Mouse (Mus musculus): ENCODE measurements at regions not wholly inside any gene's neighbourhood (a gene's known extent, or its start where the extent isn't known, plus 50 kb on each side); places are given as distances from the start of the nearest gene placed in this dataset.

DNA sequence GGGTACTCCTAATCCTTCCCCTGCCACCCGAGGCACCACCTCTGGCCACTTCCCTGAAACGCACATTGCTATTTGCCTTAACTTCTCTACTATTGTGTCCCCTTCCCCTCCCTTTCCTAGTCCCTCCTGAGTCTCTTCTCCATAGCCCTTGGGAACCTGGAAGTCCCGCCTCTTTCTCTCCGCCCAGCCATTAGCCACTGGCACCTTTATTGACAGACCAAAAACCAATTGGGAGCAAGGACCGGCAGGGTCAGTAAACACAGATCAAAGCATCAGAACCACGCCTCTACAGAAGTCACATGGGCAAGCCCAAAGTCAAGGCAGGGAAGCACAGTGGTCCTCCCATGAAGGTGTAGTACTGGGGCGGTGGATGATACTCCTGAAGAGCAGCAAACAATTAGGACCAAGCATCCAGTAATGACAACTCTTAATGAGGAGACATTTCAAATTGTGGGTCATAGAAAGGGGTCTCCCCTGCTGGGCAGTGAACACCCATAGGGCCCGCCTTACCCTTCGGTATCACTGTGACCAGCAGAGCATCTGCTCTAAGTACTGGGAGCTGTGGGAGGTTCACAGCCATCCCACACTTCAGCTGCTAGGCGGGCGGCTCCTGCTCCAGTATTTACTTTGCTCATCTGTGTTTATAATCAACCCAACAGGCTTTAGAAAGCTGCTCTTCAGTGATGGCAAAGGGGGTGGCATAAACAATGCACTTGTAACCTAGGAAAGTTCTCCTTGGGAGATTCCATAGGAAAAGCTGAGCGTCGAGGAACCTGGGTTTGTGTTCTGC, 226.5 kb upstream of the Mphosph6 start:
- no peak for DNase-seq (ENCODE audit: low read depth, low spot score)

DNA sequence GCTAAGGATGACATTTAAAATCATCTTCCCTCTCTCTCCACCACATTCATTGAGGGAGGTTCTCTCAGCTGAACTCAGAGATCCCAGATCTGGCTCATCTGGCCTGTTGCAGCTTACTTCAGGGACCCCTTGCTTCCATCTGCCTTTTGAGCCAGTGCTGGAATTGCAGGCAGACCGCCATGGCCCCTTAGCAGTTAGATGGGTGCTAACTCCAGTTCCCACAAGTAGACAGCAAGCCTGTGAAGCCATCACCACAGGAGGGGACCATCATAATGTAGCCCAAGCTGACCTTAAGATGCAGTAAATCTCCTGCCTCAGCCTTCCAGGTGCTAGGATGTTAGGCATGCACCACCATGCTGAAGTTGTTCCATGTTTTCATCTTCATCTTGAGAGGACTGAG, 221.7 kb upstream of the Mphosph6 start:
- DNase-seq (ENCODE audit: low read depth, low spot score) = no peak

DNA sequence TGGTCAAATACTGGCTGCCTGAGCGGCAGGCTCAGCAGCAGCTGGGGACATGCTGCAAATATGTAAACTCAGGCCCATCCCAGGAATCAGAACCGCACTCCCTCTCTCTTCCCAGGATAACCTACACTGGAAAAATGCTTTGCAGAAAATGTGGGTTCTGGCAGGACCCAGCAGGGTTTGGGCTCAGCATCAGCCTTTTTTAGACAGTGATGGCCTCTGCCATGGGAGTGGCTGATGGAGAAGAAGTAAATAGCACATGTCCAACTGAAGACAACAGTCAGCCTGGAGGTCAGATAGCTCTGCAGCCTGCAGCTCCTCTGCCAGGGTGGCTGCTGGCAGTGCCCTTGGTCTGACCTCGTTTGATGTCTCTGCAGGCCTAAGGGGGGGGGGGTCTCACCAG, 220.2 kb upstream of the Mphosph6 start:
- no peak for DNase-seq (ENCODE audit: low read depth, low spot score)

DNA sequence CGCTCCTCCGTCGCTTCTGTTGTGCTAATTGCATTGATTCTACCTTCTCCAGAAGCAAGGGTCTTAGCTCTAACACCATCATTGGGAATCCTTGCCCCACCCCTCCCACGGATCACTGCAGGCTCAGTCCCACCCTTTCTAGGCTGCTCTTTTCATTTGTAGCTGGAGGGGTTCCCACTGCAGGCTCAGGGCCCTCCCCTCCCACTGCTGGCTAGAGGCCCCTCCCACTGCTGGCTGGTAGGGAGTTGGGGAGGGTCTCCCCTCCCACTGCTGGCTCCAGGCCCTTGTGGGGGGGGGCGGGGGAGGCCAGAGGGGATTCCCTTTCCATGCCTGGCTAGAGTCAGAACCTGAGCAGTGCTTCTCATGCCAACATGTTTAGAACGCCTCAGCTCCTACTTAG, 215.5 kb upstream of the Mphosph6 start:
- DNase-seq (ENCODE audit: low read depth, low spot score) = no peak

DNA sequence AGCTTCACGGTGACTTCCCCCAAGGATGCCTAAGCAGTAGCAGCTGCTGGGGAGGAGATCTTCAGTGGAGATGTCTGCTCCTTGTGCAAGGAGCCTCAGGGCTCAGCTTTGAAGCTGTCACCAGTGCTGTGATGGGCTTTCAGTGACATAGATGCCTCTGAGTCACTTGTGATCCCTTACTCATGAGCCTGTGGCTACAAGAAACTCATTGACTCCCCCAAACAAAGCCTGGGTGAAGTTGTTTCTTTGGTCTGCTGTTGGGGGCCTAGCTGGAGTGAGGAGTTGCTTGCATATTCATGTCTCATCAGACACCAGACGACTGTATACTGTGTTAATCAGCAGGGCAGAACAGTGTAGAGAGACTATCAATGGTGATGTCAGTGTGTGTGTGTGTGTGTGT, 203.4 kb upstream of the Mphosph6 start:
- no peak for DNase-seq (ENCODE audit: low read depth, low spot score)

DNA sequence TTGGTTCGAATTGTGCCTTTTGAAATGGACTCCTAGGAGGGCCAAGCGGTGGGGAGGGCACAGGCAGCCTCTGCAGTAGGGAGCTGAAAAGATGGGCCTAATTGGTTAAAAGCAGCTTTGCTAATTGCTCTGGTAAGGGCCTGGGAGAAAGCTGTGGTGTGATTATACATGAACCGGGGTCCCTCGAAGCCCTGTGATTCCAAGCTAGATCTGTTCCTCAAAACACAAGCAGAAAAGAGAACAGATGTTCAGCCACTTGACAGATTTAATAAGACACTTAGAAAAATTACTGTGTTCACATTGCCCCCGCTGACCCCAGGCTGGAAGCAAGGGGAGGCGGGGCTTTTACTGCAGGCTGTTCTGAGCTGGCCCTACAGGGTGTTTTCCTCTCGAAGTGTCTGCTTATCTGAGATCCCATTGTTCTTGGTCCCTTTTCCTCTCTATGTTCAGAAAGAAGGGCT, 202.7 kb upstream of the Mphosph6 start:
- DNase-seq (ENCODE audit: low read depth, low spot score) = no peak

DNA sequence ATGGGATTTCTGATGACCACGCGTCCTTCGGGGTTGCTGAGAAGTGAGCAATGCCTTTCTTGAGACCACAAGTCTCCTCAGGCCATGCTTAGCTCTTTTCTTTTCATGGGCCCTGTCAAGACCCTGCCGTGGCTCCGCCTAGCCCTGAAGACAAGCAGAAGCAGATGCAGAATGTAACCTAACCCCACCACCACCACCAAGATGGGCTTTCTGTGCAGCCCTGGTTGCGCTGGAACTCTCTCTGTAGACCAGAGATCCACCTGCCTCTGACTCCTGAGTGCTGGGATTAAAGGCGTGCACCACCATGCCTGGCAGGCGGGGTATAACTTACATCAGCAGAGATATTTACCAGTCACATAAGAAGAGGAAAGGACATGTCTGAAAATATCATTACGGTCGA, 199.4 kb upstream of the Mphosph6 start:
- no peak for DNase-seq (ENCODE audit: low read depth, low spot score)

DNA sequence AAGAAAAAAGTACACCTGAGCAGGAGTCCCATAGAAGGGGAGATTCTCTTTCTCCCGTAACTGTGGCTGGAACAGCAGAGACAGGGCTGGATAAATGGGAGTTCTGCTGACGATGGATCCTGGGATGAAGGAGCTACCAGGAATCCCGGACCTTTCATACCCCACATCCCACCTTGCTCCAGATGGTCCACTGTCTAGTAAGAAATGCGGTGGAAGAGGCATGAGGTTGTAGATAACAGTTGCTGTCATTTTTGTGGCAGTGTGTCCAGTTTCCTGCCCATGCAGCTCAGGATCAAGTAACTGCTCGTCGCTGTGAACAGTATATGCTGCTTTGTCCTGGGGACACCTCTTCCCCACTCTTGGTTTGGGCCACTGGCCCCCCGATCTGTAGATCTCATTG, 190.1 kb upstream of the Mphosph6 start:
- DNase-seq (ENCODE audit: low read depth, low spot score) = no peak

DNA sequence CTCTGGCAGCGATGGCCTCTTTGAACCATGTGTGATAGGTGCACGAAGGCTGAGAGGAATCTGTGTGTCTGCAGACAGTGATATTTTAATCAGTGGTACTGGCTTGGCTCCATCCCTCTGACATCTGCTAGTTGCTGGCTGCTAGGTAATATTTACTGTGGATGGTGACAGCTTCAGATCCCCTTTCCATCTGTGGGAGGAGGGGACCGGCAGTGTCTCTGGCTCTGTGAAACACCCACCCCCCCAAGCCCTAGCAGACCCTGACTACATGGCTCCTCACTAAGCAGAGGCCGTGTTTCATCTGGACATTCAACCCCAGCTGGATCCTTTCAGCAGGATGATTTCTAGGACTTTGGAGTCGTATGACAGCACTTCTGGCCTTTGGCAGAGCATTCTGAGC, 187.0 kb upstream of the Mphosph6 start:
- DNase-seq (ENCODE audit: low read depth, low spot score) = no peak

DNA sequence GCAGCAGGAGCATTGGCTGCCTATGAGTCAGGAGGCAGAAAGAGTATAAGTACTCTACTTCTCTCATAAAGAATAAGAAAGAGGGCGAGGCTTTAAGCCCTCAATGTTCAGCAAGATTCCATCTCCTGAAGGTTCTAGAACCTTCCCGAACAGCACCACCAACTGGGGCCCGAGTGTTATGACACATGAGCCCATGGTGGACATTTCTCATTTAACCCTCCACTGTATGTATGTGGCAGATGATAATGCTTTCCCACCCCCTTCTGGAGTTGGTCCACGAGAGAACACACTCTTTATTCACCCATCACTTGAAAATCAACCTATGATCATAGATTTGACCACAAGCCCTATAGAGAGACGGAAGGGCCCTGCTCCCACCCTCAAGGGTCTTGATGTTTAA, 166.6 kb upstream of the Mphosph6 start:
- DNase-seq (ENCODE audit: low read depth, low spot score) = no peak

DNA sequence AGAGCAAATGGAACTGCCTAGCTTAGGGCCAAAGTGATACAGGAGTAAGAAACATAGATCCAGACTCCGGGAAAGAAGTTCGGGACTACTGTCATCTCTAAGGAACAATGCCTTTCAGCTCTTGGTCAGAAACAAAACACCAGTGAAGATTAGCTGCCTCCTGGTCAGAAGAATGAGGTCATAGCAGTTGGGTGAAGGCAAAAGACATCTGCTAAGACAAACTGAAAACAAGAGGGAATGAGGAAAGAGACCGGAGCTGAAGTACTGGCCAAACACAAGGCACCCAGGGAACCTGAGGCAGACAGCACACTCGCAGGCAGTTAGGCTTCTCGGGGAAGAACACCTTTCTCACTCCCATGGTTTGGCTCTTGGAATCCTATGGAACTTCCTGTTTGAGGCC, 164.8 kb upstream of the Mphosph6 start:
- DNase-seq (ENCODE audit: low read depth, low spot score) = no peak

DNA sequence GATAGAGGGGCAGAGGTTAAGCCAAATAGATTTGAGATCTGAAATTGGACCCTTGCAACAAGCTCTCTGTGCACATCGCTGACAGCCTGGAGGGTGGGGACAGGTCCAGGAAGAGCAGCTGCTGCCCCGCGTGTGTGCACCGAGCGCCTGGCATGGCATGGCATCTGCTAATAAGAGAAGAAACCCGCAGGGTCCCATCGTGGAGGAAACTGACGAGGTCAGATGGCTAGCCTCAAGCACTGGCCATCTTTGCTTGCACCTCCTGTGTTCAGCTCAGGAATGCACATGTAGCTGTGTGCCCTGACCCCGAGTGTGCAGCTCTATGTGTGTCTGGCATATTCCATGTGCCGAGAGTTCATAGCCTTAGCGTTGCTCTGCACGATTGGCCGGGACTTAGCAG, 161.7 kb upstream of the Mphosph6 start:
- DNase-seq (ENCODE audit: low read depth, low spot score) = no peak

DNA sequence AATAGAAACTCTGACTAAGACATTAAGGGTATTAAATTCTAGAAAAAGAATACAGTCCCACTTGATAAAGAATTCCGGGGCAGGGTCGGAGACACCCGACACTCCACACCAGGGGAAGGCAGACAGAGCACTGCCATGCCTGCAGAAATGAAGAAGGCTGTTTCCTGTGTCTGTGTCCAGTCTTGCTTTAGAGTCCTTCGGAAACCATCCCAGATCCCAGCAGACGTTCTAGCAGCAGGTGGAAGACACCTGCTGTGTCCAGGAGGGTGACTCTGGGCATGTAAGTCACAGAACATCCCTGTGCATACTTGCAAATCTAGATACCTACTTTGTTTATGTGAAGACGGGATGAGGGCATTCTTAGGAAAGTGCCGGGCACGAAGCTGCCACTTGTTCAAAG, 160.9 kb upstream of the Mphosph6 start:
- DNase-seq (ENCODE audit: low read depth, low spot score) = no peak

DNA sequence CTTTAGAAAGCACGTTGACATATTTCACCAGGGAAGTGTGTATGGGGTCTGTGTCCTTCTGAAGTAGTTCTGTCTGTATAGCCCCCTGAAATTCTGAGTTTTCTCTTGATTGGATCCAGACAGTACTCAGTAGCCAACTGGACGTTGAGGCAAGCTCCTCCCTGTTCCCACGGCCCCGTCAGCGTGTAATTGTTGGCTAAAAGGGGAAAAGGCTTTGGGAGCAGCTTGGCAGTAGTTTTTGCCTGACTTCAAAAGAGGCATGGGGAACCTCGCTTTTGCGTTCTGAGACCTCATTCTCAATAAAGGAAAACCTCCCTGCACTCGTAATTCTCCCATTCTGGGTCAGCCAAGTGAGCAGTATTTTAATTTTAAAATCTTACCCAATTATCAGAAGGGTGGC, 157.8 kb upstream of the Mphosph6 start:
- no peak for DNase-seq (ENCODE audit: low read depth, low spot score)

DNA sequence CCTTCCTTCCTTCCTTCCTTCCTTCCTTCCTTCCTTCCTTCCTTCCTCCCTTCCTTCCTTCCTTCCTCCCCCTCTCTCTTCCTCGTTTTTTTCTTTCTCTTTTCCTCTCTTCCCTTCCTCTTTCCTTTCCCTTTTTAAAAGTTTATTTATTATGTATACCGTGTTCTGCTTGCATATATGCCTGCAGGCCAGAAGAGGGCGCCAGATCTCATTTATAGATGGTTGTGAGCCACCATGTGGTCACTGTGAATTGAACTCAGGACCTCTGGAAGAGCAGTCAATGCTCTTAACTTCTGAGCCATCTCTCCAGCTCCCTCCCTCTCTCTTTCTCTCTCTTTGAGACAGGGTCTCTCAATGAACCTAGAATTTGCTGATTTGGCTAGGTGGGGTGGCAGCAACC, 157.2 kb upstream of the Mphosph6 start:
- DNase-seq (ENCODE audit: low read depth, low spot score) = peak; percentile 18

DNA sequence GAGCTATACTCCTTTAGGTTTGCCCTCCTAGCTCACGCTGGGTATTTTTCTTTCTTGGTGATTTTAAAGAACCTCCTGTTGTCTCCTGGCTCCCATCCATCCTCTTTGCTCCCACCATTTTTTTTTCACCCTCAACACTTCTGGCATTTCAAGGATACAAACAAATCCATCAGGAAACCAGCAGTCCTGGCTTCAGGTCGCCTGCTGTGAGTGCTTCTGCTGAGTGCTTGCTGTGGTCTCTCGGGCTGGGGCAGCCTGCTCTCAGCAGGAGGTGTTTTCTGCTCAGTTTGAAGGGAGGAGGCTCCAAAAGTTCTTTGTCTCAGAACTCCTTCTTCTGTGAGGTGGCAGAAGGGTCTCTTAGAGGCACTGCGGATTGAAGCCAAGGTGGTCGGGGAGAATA, 149.9 kb upstream of the Mphosph6 start:
- DNase-seq (ENCODE audit: low read depth, low spot score) = no peak

DNA sequence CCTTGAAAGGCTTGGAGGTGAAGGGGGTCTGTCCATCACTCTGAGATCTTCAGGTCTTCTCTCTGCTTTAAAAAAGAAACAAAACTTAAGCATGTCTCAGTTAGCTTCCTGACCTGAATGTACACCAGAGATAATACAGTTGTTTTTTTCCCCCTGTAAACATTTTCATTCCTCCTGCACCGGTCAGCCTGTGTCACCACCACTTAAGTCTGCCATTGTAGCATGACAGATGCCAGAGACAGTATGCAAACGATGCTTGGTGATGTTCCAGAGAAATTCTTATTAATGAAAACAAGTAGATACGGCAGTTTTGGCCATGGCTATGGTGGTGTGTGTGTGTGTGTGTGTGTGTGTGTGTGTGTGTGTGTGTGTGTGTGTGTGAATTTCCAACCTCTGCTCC, 144.8 kb upstream of the Mphosph6 start:
- DNase-seq (ENCODE audit: low read depth, low spot score) = no peak

DNA sequence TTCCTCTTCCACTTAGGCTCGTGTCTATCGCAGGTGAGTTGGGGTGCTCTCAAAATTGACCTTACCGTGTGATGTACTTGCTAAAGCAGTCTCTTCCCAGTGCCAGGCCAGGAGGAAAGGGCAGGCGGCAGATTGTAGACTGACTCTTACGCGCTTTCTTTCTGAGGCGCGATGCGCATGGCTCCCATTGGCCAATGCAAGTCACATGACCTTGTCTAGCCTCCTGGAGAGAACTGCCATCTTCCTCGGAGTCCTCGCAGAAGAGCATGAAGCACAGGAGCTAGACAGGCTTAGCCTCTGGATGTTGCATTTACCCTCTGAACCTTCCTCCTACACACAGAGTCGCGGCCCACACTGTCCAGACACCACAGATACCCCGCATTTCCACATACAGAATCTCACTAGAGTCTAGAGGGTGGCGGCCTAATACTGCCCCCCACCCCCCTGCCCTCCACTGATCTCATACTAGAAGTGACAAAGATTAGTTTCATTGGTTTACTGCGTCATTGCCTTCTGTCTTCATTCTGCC, 132.9 kb upstream of the Mphosph6 start:
- no peak for DNase-seq (ENCODE audit: low read depth, low spot score)

DNA sequence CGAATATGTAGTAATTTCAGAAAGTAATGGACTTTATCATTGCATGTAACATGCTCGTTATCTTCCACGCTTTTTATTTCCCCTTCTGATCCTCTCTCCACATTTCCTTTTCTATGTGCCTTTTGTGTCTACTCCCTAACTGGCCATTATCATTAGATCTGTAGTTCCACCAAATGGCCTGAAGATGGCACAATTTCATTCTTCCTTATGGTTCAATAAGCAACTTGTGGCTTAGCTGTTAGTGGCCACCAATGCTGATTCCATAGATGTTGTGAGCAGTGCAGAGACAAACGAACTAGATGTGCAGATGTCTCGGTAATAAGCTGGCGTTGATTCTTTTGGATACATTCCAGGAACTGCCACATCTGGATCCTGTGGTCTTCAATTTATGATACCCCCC, 128.9 kb upstream of the Mphosph6 start:
- peak; percentile 62 for DNase-seq (ENCODE audit: low read depth, low spot score)

DNA sequence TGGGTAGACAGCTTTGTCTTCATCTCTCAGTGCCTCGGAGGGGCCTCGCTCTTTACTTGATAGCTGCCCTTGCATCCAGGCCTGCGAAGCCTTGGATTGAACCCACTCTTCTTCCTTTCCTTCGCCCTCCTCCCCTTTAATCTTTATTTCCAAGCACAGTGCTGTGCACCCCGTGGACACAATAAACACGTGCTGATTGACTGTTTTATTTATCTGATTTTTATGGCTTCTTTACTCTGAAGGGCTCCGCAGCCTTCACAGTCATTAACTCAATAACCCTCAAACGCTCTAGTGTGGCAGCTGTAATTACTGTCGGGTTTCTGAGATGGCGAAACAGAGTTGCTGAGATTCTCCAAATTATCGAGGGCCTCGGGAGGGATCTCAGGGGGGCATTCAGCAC, 127.9 kb upstream of the Mphosph6 start:
- DNase-seq (ENCODE audit: low read depth, low spot score) = no peak

DNA sequence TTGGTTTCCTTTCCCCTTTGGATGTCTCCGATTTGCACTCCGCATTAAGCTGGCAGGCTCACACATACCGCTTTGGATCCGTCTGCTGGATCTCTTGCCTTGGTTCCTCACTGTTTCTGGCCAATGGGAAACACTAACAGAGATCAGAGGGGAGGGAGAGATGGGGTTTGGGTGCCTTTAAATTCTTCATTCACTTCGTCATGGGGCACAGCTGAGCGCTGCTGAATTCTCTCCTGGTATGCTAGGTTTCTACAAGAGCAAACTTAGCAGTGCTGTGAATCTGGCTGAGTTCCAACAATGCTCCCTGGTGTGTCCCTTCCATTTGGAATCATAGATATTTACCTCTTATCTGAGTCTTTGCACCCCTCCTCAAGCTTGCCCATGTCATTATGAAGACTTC, 121.6 kb upstream of the Mphosph6 start:
- no peak for DNase-seq (ENCODE audit: low read depth, low spot score)

DNA sequence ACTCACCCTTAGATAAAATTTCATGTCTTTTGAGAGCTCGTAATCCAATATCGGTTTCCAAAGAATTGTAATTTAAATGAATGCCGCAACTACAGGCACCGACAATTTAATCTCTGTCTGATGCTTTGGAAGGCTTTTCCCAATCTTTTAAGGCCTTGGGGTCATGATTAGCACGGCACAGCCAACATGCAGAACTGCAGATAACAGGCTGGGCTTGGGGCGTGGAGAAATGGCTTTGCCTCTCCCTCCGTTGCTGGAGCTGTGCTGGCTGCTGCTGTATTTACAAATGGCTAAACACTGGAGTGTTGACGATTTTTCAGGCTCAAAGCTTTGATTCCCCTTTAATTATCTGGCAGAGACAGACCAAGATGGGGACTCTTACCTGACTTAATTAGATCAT, 101.3 kb upstream of the Mphosph6 start:
- DNase-seq (ENCODE audit: low read depth, low spot score) = no peak

DNA sequence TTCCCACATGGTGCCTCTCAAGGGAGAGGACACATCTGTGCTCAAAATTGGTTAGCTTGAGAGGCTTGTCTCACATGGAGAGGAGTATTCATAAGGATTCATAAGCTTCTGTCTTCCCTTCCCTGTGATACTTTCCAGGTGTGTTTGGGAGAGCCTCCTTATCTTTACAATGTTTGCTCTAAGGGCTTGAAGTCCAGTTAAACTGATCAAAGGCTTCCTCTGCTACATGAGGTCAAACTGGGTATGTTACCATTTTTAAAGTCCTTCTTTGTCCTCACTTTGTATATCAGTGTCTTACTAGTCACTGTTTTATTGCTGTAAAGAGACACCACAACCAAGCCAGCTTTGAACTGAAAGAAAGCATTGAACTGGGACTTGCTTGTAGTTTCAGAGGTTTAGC, 98.1 kb upstream of the Mphosph6 start:
- DNase-seq (ENCODE audit: low read depth, low spot score) = no peak

DNA sequence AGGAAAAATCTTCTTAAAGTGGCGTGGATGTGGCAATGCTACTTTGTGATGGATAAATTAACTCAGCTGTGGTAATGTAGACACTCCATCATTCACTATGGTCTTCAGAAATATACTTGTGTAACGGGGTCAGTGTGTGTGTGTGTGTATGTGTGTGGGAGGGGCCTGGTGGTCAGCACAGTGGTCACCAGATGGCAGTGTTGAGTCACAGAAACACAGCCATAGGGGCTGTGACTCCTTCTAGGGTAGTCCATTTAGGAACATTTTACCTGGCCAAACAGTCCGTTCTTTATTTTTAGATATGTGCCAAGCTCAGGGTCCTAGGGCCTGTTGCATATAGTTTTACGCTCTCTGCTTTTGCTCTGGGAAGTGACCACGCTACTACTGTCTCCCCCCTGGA, 96.3 kb upstream of the Mphosph6 start:
- peak; percentile 55 for DNase-seq (ENCODE audit: low read depth, low spot score)
